Mouse (Mus musculus) liver, embryonic 14.5 days (tissue): Measurements from ENCODE around the gene Glis2. TPM values are rescaled to one million over a fixed set of nuclear protein-coding genes. Genes with fewer than 3 reads are reported as not detected.

ENCODE experiments used
- ATAC-seq: fragments of 200-750 bp; cut with Nextera tagmentation; 2 replicates; pipeline ENCODE4 v1.8.0; 2017; ENCODE audit warnings: moderate number of reproducible peaks, mild to moderate bottlenecking, moderate library complexity; ENCODE audit not compliant: insufficient read depth
- DNase-seq, 3 experiments: peaks; one replicate each; pipeline ENCODE4 v3.0.0-alpha.2; 2012 to 2013; ENCODE audit warnings: low read depth in 3 of 3, low spot score in 3 of 3
- H3K27ac ChIP-seq: fragments of 300-500 bp; sonication (generic); 2 replicates; pipeline ENCODE4 v1.5.1; 2014; ENCODE audit warnings: moderate library complexity, mild to moderate bottlenecking, control low read depth, inconsistent platforms
- H3K27me3 ChIP-seq: fragments of 300-500 bp; sonication (generic); 2 replicates; pipeline ENCODE4 v1.6.1; 2014; ENCODE audit warnings: mild to moderate bottlenecking, low read length, moderate library complexity; ENCODE audit not compliant: control insufficient read depth, insufficient read depth
- H3K36me3 ChIP-seq: fragments of 300-500 bp; sonication (generic); replicated peaks from 2 replicates; pipeline ENCODE4 v1.6.1; 2014; ENCODE audit warnings: low read depth; ENCODE audit not compliant: control insufficient read depth, insufficient read depth
- H3K4me1 ChIP-seq, 2 experiments: fragments of 200-500 bp in 1 of 2; fragments of 300-500 bp in 1 of 2; sonication (generic) in 1 of 2; replicated peaks; 2 replicates each; pipeline ENCODE4 v1.6.1; 2012 to 2014; ENCODE audit warnings: antibody characterized with exemption in 1 of 2, inconsistent platforms in 1 of 2, low read length in 1 of 2; ENCODE audit not compliant: control insufficient read depth in 2 of 2, insufficient read depth in 2 of 2
- H3K4me2 ChIP-seq: fragments of 300-500 bp; sonication (generic); 2 replicates; pipeline ENCODE4 v1.6.1; 2014; ENCODE audit warnings: low read depth, mild to moderate bottlenecking, control low read depth, moderate library complexity
- H3K4me3 ChIP-seq, 2 experiments: fragments of 200-500 bp in 1 of 2; fragments of 300-500 bp in 1 of 2; sonication (generic) in 1 of 2; 2 replicates each; pipeline ENCODE4 v1.5.1; 2012 to 2014; ENCODE audit warnings: low read depth in 2 of 2, low read length in 2 of 2, mild to moderate bottlenecking in 2 of 2, control low read depth in 1 of 2, inconsistent platforms in 1 of 2, moderate library complexity in 1 of 2; ENCODE audit not compliant: insufficient read depth in 1 of 2
- H3K9ac ChIP-seq: fragments of 300-500 bp; sonication (generic); replicated peaks from 2 replicates; pipeline ENCODE4 v1.6.1; 2014; ENCODE audit warnings: mild to moderate bottlenecking, control low read depth, moderate library complexity
- H3K9me3 ChIP-seq: fragments of 300-500 bp; sonication (generic); 2 replicates; pipeline ENCODE4 v1.6.1; 2016; ENCODE audit warnings: low read length, mixed read lengths; ENCODE audit not compliant: control insufficient read depth
- CTCF ChIP-seq: IDR thresholded peaks from 2 replicates; pipeline ENCODE4 v1.5.1; 2016; ENCODE audit warnings: antibody characterized with exemption, low read depth, control low read depth
- EP300 ChIP-seq: IDR thresholded peaks from 2 replicates; pipeline ENCODE4 v1.6.1; 2016; ENCODE audit warnings: antibody characterized with exemption, low read depth
- WGBS: fragments of 180-500 bp; shearing (Covaris S2); extraction: QIAGEN DNeasy Blood & Tissue Kit; methylation state at CpG from one replicate; pipeline ENCODE4 v1.1.7; 2014; ENCODE audit not compliant: insufficient replicate concordance; 5-methylcytosine and 5-hydroxymethylcytosine counted together
- polyA plus RNA-seq, 2 experiments: library from polyadenylated mRNA; depleted of rRNA in 1 of 2; stranded (reverse) in 1 of 2; unstranded in 1 of 2; fragments of >200 nt; fragmentation: Nextera tagmentation in 1 of 2; extraction: Ambion mirVana in 1 of 2; gene quantifications; 2 replicates each; pipeline versions ENCODE4 v1.2.1 to v1.2.3; 2012 to 2014

The Glis2 gene
- polyA plus RNA-seq, 2 experiments, result 1.7 to 2.8 TPM

DNA sequence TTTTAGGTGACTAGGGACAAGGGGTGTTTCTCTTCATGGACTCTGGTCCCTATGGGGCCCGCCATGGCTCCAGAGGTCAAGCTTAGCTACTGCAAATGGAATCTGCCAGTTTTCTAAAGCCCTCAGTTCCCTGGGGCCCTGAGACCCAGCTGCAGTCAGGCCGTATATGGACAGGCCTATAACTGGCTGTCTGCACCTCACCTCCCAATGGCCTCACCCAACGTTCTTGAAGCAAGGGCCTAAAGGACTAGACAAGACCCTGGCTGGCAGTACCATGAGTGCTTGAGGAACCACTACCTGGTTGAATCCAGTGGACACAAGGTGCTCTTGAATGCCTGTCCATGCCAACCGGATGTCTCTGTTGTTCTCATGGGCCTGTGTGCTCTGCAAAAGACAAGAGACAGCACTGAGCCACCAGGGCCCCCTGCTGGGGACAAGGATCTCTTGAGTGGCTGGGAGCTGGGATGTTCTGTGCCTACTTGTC lies 60.8 kb downstream of the Glis2 start:
- Histone ChIP-seq H3K9me3 (no peaks in the 10 kb centered on the region), H3K9ac (no peak overlapping the region), H3K27ac (no peak overlapping the region), H3K4me3 (no peak overlapping the region), H3K27me3 (no peaks in the 10 kb centered on the region), H3K4me2 (no peak overlapping the region), H3K36me3 (no peaks in the 10 kb centered on the region), H3K4me1 (peaks cover 0 to 13% of the 10 kb centered on the region in 2 experiments; a peak in 1 of 4 replicates)
- TF ChIP-seq EP300, result no peak
- TF ChIP-seq CTCF, result peak; percentile 56
- WGBS, result 57% methylated on average over 4 of the region's 4 CpGs
- ATAC-seq (no peak), DNase-seq (no peak)

GRCm38 (mm10) chr16:4655764-4656570 lies 61.5 kb downstream of the Glis2 start:
- Histone ChIP-seq H3K9me3 (no peaks in the 10 kb centered on the region), H3K9ac (no peak overlapping the region), H3K36me3 (no peaks in the 10 kb centered on the region), H3K4me2 (no peak overlapping the region), H3K4me3 (no peak overlapping the region), H3K4me1 (peaks cover 0 to 13% of the 10 kb centered on the region in 2 experiments; a peak in 1 of 4 replicates), H3K27me3 (no peaks in the 10 kb centered on the region), H3K27ac (no peak overlapping the region)
- no peak for ATAC-seq
- TF ChIP-seq CTCF, result peak; percentile 32; the same call in 1 of the 2 replicates
- TF ChIP-seq EP300, result no peak
- DNase-seq, result no peak
- WGBS, result 41% methylated on average over 11 of the region's 11 CpGs

- Histone ChIP-seq H3K9me3 (no peaks in the 10 kb centered on the region), H3K27ac (no peak overlapping the region), H3K36me3 (peaks cover 4% of the 10 kb centered on the region), H3K4me3 (no peak overlapping the region), H3K27me3 (no peaks in the 10 kb centered on the region), H3K9ac (no peak overlapping the region), H3K4me2 (no peak overlapping the region), H3K4me1 (peaks cover 0 to 13% of the 10 kb centered on the region in 2 experiments; a peak in 1 of 4 replicates)
- TF ChIP-seq CTCF, result no peak
- TF ChIP-seq EP300, result no peak
- 68% methylated on average over 9 of the region's 9 CpGs for WGBS
- DNase-seq (no peak), ATAC-seq (no peak)
Observed at GRCm38 (mm10) chr16:4656571-4657081, 62.1 kb downstream of the Glis2 start.

DNA sequence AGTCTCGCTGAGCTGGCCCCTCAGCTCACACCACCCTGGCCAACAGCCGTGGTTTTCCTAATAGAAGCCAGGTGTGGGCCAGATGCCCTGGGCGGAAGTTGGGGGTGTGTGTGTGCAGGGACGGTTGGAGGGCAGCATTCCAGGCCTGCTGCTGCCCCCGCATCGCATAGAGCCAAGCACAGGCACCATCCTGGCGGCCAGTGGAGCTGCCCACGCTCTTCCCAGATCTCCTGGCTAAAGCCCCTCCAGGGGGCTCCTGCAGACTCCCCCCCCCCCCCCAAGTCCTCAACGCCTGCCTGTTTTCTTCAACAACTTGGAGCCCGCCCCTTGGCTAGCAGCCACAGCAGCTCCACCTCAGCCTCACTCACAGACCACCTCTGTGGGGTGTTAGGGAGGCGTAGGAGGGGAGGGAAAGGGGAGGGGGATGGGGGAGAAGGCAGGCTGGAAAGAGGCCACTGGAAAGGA lies 64.3 kb downstream of the Glis2 start:
- ATAC-seq, result no peak
- H3K36me3 ChIP-seq, result peaks cover 6% of the 10 kb centered on the region

GRCm38 (mm10) chr16:4659326-4659725 lies 64.8 kb downstream of the Glis2 start:
- Histone ChIP-seq H3K36me3 (peaks cover 6% of the 10 kb centered on the region), H3K4me1 (peaks cover 0 to 13% of the 10 kb centered on the region in 2 experiments; a peak in 1 of 4 replicates), H3K4me2 (no peak overlapping the region), H3K27me3 (no peaks in the 10 kb centered on the region), H3K9ac (no peak overlapping the region), H3K4me3 (no peak overlapping the region), H3K9me3 (no peaks in the 10 kb centered on the region), H3K27ac (no peak overlapping the region)
- no peak for TF ChIP-seq EP300
- TF ChIP-seq CTCF, result no peak
- DNase-seq (no peak), ATAC-seq (no peak)
- WGBS, result 62% methylated on average over 2 of the region's 2 CpGs

More for the DNA sequence above, 64.3 kb downstream of the Glis2 start:
- Histone ChIP-seq H3K9ac (no peak overlapping the region), H3K27ac (no peak overlapping the region), H3K9me3 (no peaks in the 10 kb centered on the region), H3K4me3 (no peak overlapping the region), H3K4me1 (peaks cover 0 to 13% of the 10 kb centered on the region in 2 experiments; a peak in 1 of 4 replicates), H3K4me2 (no peak overlapping the region), H3K27me3 (no peaks in the 10 kb centered on the region)
- 52% methylated on average over 10 of the region's 11 CpGs for WGBS
- no peak for TF ChIP-seq EP300
- TF ChIP-seq CTCF, result no peak
- no peak for DNase-seq
